Mouse (Mus musculus): ENCODE measurements around the gene Gm10337.
A peak's percentile ranks its signal among the peaks of the same experiment; 100 is the strongest.

Gm10337 gene

GRCm38 (mm10) chr15:102503447-102503846 is at the start of gene Gm10337:
Gm10337 (plus strand) TSS chr15:102503722.
- no peak for DNase-seq (ENCODE audit: low spot score in 2 of 2)

GRCm38 (mm10) chr15:102455993-102456392 is 47.5 kb upstream of the Gm10337 start:
- DNase-seq (ENCODE audit: low spot score in 2 of 2) = no peak

- DNase-seq (ENCODE audit: low spot score in 2 of 2) = no peak
These were observed 45.3 kb upstream of the Gm10337 start for GRCm38 (mm10) chr15:102458050-102458736.

- peak; percentile 89 to 94 for DNase-seq (ENCODE audit: low spot score in 2 of 2)
These were observed 44.6 kb upstream of the Gm10337 start, which contains the start of gene Prr13 for GRCm38 (mm10) chr15:102458904-102459317. Prr13 (plus strand) TSS chr15:102459028.

- DNase-seq (ENCODE audit: low spot score in 2 of 2) = no peak
These were observed 44.1 kb upstream of the Gm10337 start for GRCm38 (mm10) chr15:102459381-102459780.

GRCm38 (mm10) chr15:102459847-102460246 is 43.7 kb upstream of the Gm10337 start:
- DNase-seq (ENCODE audit: low spot score in 2 of 2) = no peak

GRCm38 (mm10) chr15:102460409-102460808 is 43.1 kb upstream of the Gm10337 start:
- DNase-seq (ENCODE audit: low spot score in 2 of 2) = no peak

GRCm38 (mm10) chr15:102460971-102461370 is 42.6 kb upstream of the Gm10337 start:
- no peak for DNase-seq (ENCODE audit: low spot score in 2 of 2)

GRCm38 (mm10) chr15:102461430-102462075 is 42.0 kb upstream of the Gm10337 start:
- no peak for DNase-seq (ENCODE audit: low spot score in 2 of 2)

GRCm38 (mm10) chr15:102463666-102464065 is 39.9 kb upstream of the Gm10337 start:
- no peak for DNase-seq (ENCODE audit: low spot score in 2 of 2)

GRCm38 (mm10) chr15:102468675-102469370 is 34.7 kb upstream of the Gm10337 start:
- no peak for DNase-seq (ENCODE audit: low spot score in 2 of 2)

GRCm38 (mm10) chr15:102470183-102470604 is 33.3 kb upstream of the Gm10337 start, which contains the start of gene Pcbp2:
Pcbp2 (plus strand) TSS chr15:102470539.
- peak; percentile 88 to 96 for DNase-seq (ENCODE audit: low spot score in 2 of 2)

- peak; percentile 70 to 74 for DNase-seq (ENCODE audit: low spot score in 2 of 2)
These were observed 32.8 kb upstream of the Gm10337 start for GRCm38 (mm10) chr15:102470605-102471294.

GRCm38 (mm10) chr15:102471295-102471645 is 32.3 kb upstream of the Gm10337 start:
- DNase-seq (ENCODE audit: low spot score in 2 of 2) = no peak

- no peak for DNase-seq (ENCODE audit: low spot score in 2 of 2)
These were observed 31.8 kb upstream of the Gm10337 start for GRCm38 (mm10) chr15:102471727-102472126.

- no peak for DNase-seq (ENCODE audit: low spot score in 2 of 2)
These were observed 30.3 kb upstream of the Gm10337 start for GRCm38 (mm10) chr15:102473246-102473645.

- DNase-seq (ENCODE audit: low spot score in 2 of 2) = no peak
These were observed 29.0 kb upstream of the Gm10337 start for GRCm38 (mm10) chr15:102474520-102474919.

- DNase-seq (ENCODE audit: low spot score in 2 of 2) = no peak
These were observed 20.4 kb upstream of the Gm10337 start for GRCm38 (mm10) chr15:102483136-102483535.

GRCm38 (mm10) chr15:102485853-102486252 is 17.7 kb upstream of the Gm10337 start:
- no peak for DNase-seq (ENCODE audit: low spot score in 2 of 2)

GRCm38 (mm10) chr15:102487664-102488063 is 15.9 kb upstream of the Gm10337 start:
- DNase-seq (ENCODE audit: low spot score in 2 of 2) = no peak

- no peak for DNase-seq (ENCODE audit: low spot score in 2 of 2)
These were observed 5.2 kb upstream of the Gm10337 start for GRCm38 (mm10) chr15:102498322-102498721.

- DNase-seq (ENCODE audit: low spot score in 2 of 2) = no peak
These were observed 4.2 kb upstream of the Gm10337 start for GRCm38 (mm10) chr15:102499370-102499769.

All from urinary bladder, postnatal 36 days (tissue).